Mouse (Mus musculus) brown adipose tissue, adult 24 weeks (tissue): ENCODE measurements around the gene Vwa5b1. TPM values are rescaled to one million over a fixed set of nuclear protein-coding genes. Genes with fewer than 3 reads are reported as not detected.

Experiments
- H3K27ac ChIP-seq: fragments of 200-500 bp; replicated peaks from 2 replicates; pipeline ENCODE4 v1.5.1; 2012; ENCODE audit warnings: low read depth, mild to moderate bottlenecking, low read length
- H3K4me1 ChIP-seq: fragments of 200-500 bp; 2 replicates; pipeline ENCODE4 v1.6.1; 2012; ENCODE audit warnings: low read length, mixed read lengths; ENCODE audit not compliant: control insufficient read depth, insufficient read depth, insufficient read length
- H3K4me3 ChIP-seq: fragments of 200-500 bp; 2 replicates; pipeline ENCODE4 v1.5.1; 2012; ENCODE audit warnings: low read depth, mild to moderate bottlenecking, low read length, moderate library complexity; ENCODE audit not compliant: insufficient read depth
- polyA plus RNA-seq: library from polyadenylated mRNA; stranded (reverse); fragments of >200 nt; gene quantifications from 2 replicates; pipeline ENCODE4 v1.2.4, GENCODE M21; 2012; ENCODE audit not compliant: missing spikeins, insufficient read depth, insufficient read length

The Vwa5b1 gene
- polyA plus RNA-seq, 1 experiment: not detected

DNA sequence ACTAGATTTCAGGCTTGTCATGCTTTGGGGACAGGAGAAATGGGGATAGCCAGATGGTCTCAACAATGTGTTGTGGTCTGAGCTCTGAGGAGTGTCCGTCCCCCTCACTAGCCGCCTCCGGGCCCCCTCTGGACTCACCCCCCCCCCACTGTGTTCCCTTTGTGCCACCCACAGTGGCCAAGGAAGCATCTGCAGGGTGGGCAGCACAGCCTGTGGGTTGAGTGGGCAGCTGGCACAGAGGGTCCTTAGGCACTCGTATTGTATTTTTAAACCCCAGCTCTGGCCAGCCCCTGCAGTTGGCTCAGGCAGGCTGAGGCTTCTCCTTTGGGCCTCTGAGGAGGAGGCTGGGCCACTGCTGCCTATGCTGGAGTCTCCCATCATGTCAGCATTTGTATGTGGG, 110.0 kb downstream of the Vwa5b1 start:
- Histone ChIP-seq H3K4me3 (no peak overlapping the region), H3K27ac (no peak overlapping the region), H3K4me1 (no peaks in the 10 kb centered on the region)

DNA sequence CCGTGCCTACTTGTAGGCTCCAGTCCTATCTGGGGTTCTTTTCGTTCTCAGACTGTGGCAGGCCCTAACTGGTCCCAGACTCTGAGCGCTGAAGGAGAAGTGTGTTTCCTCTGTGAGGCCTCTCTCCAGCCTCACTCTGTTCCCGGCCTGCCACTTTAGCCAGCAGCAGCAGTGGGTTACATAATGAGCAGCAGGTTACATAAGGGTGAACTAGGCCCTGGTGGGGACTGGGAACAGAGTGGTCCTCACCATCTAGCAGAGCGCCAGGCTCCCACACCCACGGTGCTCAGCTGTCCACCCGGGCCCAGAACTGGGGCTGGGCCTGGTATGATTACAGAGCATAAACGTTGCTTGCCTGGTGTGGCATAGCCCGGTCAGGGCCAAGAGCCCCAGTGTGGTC, 110.9 kb downstream of the Vwa5b1 start:
- H3K27ac ChIP-seq: no peak overlapping the region
- H3K4me1 ChIP-seq: no peaks in the 10 kb centered on the region
- no peak overlapping the region for H3K4me3 ChIP-seq

DNA sequence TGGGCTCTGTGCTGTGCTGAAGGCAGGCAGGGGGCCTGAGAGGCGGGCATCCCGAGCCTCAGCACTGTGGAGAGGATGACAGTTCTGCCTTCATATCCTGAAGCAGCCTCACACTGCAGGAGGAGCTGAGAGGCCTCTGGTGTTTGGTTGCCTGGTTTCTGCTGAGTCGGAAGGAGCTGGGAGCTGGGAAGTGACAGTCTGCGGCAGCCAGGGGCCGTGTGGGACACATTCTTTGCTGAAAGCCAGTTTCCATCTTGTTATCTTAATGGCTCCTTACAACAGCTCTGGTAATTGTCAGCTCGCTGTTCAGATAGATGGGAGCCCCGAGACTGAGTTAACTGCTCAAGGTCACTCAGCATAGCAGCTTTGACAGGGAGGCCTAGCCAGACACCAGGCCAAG, 111.9 kb downstream of the Vwa5b1 start:
- Histone ChIP-seq H3K27ac (no peak overlapping the region), H3K4me3 (no peak overlapping the region), H3K4me1 (no peaks in the 10 kb centered on the region)

DNA sequence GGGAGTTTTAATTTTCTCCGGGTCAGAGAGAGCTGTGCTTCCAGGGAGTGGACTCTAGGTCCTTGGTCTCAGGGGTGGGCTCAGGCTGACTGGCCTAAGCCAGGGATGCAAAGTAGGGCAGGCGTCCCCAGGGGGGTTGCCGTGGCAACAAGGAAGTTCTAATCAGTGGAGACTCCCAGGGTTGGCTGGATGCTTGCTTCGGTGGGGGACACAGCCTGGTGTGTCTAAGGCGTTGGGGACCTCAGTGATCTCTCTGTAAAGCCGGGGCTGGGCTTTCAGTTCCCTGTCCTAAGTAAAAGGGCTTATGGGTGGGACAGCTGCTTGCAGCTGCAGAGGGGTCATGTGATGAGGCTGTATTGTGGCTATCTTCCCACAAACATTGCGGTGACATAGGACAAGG, 113.4 kb downstream of the Vwa5b1 start:
- H3K4me3 ChIP-seq: no peak overlapping the region
- no peaks in the 10 kb centered on the region for H3K4me1 ChIP-seq
- 0 out of 2 replicates have a peak overlapping the region, but pooled peaks have one; percentile 12 for H3K27ac ChIP-seq

DNA sequence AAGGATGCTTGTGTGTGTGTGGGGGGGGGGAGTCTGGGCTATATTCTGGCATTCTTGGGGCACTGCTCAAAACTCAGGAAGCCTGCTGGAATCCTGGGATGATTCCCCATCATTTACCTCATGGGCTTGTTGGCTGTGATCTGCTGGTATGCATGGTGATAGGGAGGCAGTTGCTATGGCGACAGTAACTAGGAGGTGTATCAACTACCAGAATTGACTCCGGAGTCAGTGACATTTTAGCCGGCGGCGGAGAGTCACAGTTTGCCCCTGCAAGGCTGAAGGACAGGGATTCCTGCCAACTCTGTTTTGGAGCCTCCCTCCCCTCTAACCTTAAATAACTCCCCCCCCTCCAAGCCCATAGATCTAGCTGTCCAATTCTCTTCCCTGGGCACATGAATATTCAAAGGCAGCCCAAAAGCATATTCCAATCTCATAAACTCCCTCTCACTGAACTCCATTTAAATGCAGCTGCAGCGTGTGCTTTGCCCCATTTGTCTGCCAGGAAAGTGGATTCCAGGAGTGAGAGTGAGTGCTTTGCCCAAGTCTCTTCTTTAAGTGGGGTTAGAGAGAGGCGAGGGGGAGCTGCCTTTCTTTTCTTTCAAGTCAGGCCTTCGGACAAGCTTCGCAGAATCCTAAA, 118.4 kb downstream of the Vwa5b1 start:
- Histone ChIP-seq H3K4me1 (no peaks in the 10 kb centered on the region), H3K4me3 (no peak overlapping the region), H3K27ac (no peak overlapping the region)

DNA sequence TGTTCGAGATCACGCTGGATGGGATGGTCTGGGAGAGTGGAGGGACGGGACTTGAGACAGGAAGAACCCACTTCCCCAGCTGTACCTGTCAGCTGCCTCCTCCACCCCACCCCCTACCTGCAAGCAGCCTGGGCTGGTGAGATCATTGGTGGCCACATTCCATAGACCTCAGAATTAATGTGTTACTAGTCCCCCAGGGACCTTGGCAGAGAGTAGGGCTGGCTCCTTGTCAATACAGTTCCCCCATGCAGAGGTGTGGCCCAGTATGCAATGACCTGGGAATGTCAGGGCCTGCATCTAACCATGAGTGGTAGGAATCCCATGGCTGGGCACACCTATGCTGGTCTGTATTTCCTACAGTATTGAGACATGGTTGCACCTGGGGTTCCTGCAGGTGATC, 119.2 kb downstream of the Vwa5b1 start:
- Histone ChIP-seq H3K4me3 (no peak overlapping the region), H3K4me1 (no peaks in the 10 kb centered on the region), H3K27ac (no peak overlapping the region)

Other genes with a start within 250 kb of the Vwa5b1 start
- gene Fam43b, start 239.4 kb downstream of the Vwa5b1 start, polyA plus RNA-seq: not detected in 2 replicates
- gene Mul1, start 201.2 kb downstream of the Vwa5b1 start, polyA plus RNA-seq: 29.9 and 31.2 TPM in 2 replicates
- gene Camk2n1, start 181.6 kb downstream of the Vwa5b1 start, polyA plus RNA-seq: 5.5 and 6.3 TPM in 2 replicates
- not detected in 2 replicates for gene Pla2g2c, start 88.9 kb upstream of the Vwa5b1 start, polyA plus RNA-seq
- gene Ubxn10, start 101.3 kb upstream of the Vwa5b1 start, polyA plus RNA-seq: not detected in 2 replicates
- not detected in 2 replicates for gene Pla2g2f, start 121.7 kb upstream of the Vwa5b1 start, polyA plus RNA-seq
- 1.9 and 4.9 TPM in 2 replicates for gene Pla2g2d, start 139.9 kb upstream of the Vwa5b1 start, polyA plus RNA-seq
- 1.5 TPM in 1 of 2 replicates, not detected in the other for gene Pla2g5, start 227.6 kb upstream of the Vwa5b1 start, polyA plus RNA-seq
- not detected in 2 replicates for gene Gm13030, start 238.1 kb upstream of the Vwa5b1 start, polyA plus RNA-seq
- 4.0 TPM in 1 of 2 replicates, not detected in the other for gene Pla2g2e, start 242.1 kb upstream of the Vwa5b1 start, polyA plus RNA-seq